Comparison of ENCODE assay signal across 9 mouse cellular contexts in the genomic region with DNA sequence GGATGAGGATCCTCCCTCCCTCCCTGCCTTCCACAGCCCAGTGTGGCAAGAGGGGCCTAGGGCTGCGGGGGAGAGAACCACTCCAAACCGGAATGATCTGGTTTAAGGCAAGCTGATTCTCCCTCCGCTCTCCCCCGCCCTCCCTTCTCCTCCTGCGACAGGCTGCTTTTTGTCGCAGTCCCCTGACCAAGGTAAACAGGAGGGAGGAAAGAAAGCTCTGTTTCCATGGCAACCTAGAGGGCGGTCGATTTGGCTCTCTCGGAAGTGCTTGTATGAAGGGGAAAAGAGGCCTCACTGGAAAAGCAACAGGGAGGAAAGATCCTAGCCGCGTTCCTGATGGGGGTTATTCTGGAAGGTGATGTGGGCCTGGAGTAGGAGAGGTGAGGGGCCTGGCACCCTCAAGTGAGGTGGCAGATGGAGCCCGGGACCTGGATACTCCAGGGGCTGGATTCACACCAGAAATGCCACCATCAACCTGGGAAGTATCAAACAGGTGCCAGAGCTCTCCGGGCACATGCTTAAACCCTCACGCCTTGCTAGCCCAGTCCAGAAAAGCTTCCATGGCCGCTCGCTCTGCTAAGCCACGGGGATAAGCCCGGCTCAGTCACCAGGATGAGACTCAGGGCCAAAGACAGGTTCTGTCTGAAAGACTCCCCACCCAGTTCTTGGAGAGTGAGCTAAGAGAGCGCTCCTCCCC. TPM values are rescaled to one million over a fixed set of nuclear protein-coding genes. Genes with fewer than 3 reads are reported as not detected.
DNase-seq lines count a peak whose midpoint lies in the region; ATAC-seq lines count a peak whose summit lies in the region.
"Had no signal": no experiment of that assay in that cellular context is flagged by ENCODE, and none has a peak within 500 bp of the region (broad histone marks: within the 10 kb centered on the region; RNA-seq: fewer than 3 reads in every experiment).

No protein-coding gene starts in this region.

- H3K4me1 ChIP-seq in embryonic facial prominence, embryonic 13.5 days, result peaks cover 32% of the 10 kb centered on the region
- peaks cover 35% of the 10 kb centered on the region for H3K4me1 ChIP-seq in liver, embryonic 11.5 days (replicated peaks; ENCODE audit: control insufficient read depth, insufficient read depth, low read length)
- H3K4me1 ChIP-seq in neural tube, embryonic 14.5 days (ENCODE audit: control insufficient read depth, insufficient read depth, low read length), result peaks cover 17% of the 10 kb centered on the region

- WGBS in embryonic facial prominence, embryonic 13.5 days, result 14% methylated on average over 19 of the region's 19 CpGs
- WGBS in liver, embryonic 11.5 days, result 33% methylated on average over 19 of the region's 19 CpGs
- WGBS in neural tube, embryonic 14.5 days, result 13% methylated on average over 19 of the region's 19 CpGs

- H3K9ac ChIP-seq in embryonic facial prominence, embryonic 13.5 days, result peak overlapping the region; percentile 75
- peak overlapping the region; percentile 72 for H3K9ac ChIP-seq in liver, embryonic 11.5 days (ENCODE audit: low read depth, low read length)
- H3K9ac ChIP-seq in neural tube, embryonic 14.5 days (replicated peaks; ENCODE audit: low read depth, low read length), result peak overlapping the region; percentile 37

- H3K4me3 ChIP-seq in embryonic facial prominence, embryonic 13.5 days, result peak overlapping the region; percentile 11
- H3K4me3 ChIP-seq in liver, embryonic 11.5 days (ENCODE audit: low read depth, low read length), result no peak overlapping the region
- H3K4me3 ChIP-seq in neural tube, embryonic 14.5 days (ENCODE audit: low read depth, low read length), result no peak overlapping the region
- H3K4me3 ChIP-seq: heart, adult 2 months had no signal

- DNase-seq in CD4-positive, CD25-positive, alpha-beta regulatory T cell, adult 2 months (ENCODE audit: low read depth, low spot score), result peak; percentile 14
- peak; percentile 38 for DNase-seq in heart, postnatal 25 days (ENCODE audit: low spot score)
- DNase-seq in kidney, postnatal 36 days, result peak; percentile 42 to 47
- peak; percentile 80 for DNase-seq in liver, embryonic 11.5 days (ENCODE audit: low spot score)

- peak overlapping the region; percentile 97 for H3K27ac ChIP-seq in embryonic facial prominence, embryonic 13.5 days
- peak overlapping the region; percentile 86 for H3K27ac ChIP-seq in liver, embryonic 11.5 days (ENCODE audit: low read depth, low read length)
- peak overlapping the region; percentile 95 for H3K27ac ChIP-seq in neural tube, embryonic 14.5 days (ENCODE audit: low read depth, low read length)
- H3K27ac ChIP-seq: heart, adult 2 months had no signal

- H3K4me2 ChIP-seq in embryonic facial prominence, embryonic 13.5 days, result peak overlapping the region; percentile 64
- H3K4me2 ChIP-seq in liver, embryonic 11.5 days, result peak overlapping the region; percentile 82
- H3K4me2 ChIP-seq in neural tube, embryonic 14.5 days (ENCODE audit: low read depth, low read length), result peak overlapping the region; percentile 32; the same call in 1 of the 2 replicates

- no peaks in the 10 kb centered on the region for H3K9me3 ChIP-seq in embryonic facial prominence, embryonic 13.5 days
- H3K9me3 ChIP-seq in liver, embryonic 11.5 days (ENCODE audit: control insufficient read depth, low read length), result no peaks in the 10 kb centered on the region
- no peaks in the 10 kb centered on the region for H3K9me3 ChIP-seq in neural tube, embryonic 14.5 days (ENCODE audit: control insufficient read depth, low read length)

- intact Hi-C loops in heart, postnatal 25 days (cut with DNase I), result loop anchor here (1.0 kb wide), 1 partner anchor 58 kb away; no protein-coding TSS in a partner anchor

- no peak for ATAC-seq in CD4-positive, CD25-positive, alpha-beta regulatory T cell, adult 4 months
- ATAC-seq in embryonic facial prominence, embryonic 13.5 days (ENCODE audit: insufficient number of reproducible peaks, insufficient read depth, low FRiP score, low TSS enrichment, low read depth), result peak; percentile 81
- ATAC-seq in liver, embryonic 11.5 days (replicated peaks; ENCODE audit: low FRiP score), result peak; percentile 72
- peak; percentile 93 for ATAC-seq in neural tube, embryonic 14.5 days (ENCODE audit: low read depth)
- ATAC-seq in inflammation-experienced regulatory T-cells, adult 6 months, result no peak

- 0 out of 2 replicates have a peak, but pooled peaks cover 2% of the 10 kb centered on the region for H3K36me3 ChIP-seq in embryonic facial prominence, embryonic 13.5 days
- no peaks in the 10 kb centered on the region for H3K36me3 ChIP-seq in liver, embryonic 11.5 days (ENCODE audit: control insufficient read depth, insufficient read depth, low read length)
- no peaks in the 10 kb centered on the region for H3K36me3 ChIP-seq in neural tube, embryonic 14.5 days (ENCODE audit: control insufficient read depth, insufficient read depth, low read length)

- no peaks in the 10 kb centered on the region for H3K27me3 ChIP-seq in embryonic facial prominence, embryonic 13.5 days
- no peaks in the 10 kb centered on the region; the same call in 1 of the 2 replicates for H3K27me3 ChIP-seq in liver, embryonic 11.5 days (replicated peaks; ENCODE audit: control insufficient read depth, insufficient read depth, low read length)
- H3K27me3 ChIP-seq in neural tube, embryonic 14.5 days (ENCODE audit: control insufficient read depth, insufficient read depth, low read length), result no peaks in the 10 kb centered on the region

RNA-seq across cellular contexts. Expression of gene Tmem209, which starts 48.7 kb away (rescaled TPM):
- 10 to 100 TPM; 59.9 to 60.8 TPM for polyA plus RNA-seq in CD4-positive, CD25-positive, alpha-beta regulatory T cell, adult 4 months (2017; shearing (Covaris generic))
- 30.4 and 35.4 TPM in 2 replicates for polyA plus RNA-seq in embryonic facial prominence, embryonic 13.5 days (2015; fragmentation: Nextera tagmentation; extraction: Ambion mirVana)
- 1 to 10 TPM; 7.5 TPM for total RNA-seq in heart, postnatal 25 days (2021)
- polyA plus RNA-seq in liver, embryonic 11.5 days (2014; fragmentation: Nextera tagmentation; extraction: Ambion mirVana), result 44.2 and 49.2 TPM in 2 replicates
- 28.9 and 30.9 TPM in 2 replicates for polyA plus RNA-seq in neural tube, embryonic 14.5 days (2014; fragmentation: Nextera tagmentation; extraction: Ambion mirVana)
- 10 to 100 TPM; 56.2 to 68.8 (median 61.0) TPM for polyA plus RNA-seq in inflammation-experienced regulatory T-cells, adult 6 months (2017; shearing (Covaris generic))

RNA-seq across cellular contexts. Expression of gene Ssmem1, which starts 48.8 kb away (rescaled TPM):
- polyA plus RNA-seq in CD4-positive, CD25-positive, alpha-beta regulatory T cell, adult 4 months (2017; shearing (Covaris generic)), result not detected
- 0.23 TPM in 1 of 2 replicates, not detected in the other for polyA plus RNA-seq in embryonic facial prominence, embryonic 13.5 days (2015; fragmentation: Nextera tagmentation; extraction: Ambion mirVana)
- under 1 TPM in 1 of 2 experiments, not detected in 1; 0.25 TPM for total RNA-seq in heart, postnatal 25 days (2021)
- 0.18 TPM in 1 of 2 replicates, not detected in the other for polyA plus RNA-seq in liver, embryonic 11.5 days (2014; fragmentation: Nextera tagmentation; extraction: Ambion mirVana)
- 0.35 TPM in 1 of 2 replicates, not detected in the other for polyA plus RNA-seq in neural tube, embryonic 14.5 days (2014; fragmentation: Nextera tagmentation; extraction: Ambion mirVana)
- polyA plus RNA-seq in inflammation-experienced regulatory T-cells, adult 6 months (2017; shearing (Covaris generic)), result not detected
- total RNA-seq: heart, adult 2 months had no signal

RNA-seq across cellular contexts. Expression of gene Klhdc10, which starts 59.2 kb away (rescaled TPM):
- polyA plus RNA-seq in CD4-positive, CD25-positive, alpha-beta regulatory T cell, adult 4 months (2017; shearing (Covaris generic)), result 1 to 10 TPM; 2.4 to 3.4 TPM
- polyA plus RNA-seq in embryonic facial prominence, embryonic 13.5 days (2015; fragmentation: Nextera tagmentation; extraction: Ambion mirVana), result 22.3 and 26.3 TPM in 2 replicates
- 10 to 100 TPM; 57.3 to 60.3 TPM for total RNA-seq in heart, postnatal 25 days (2021)
- 19.2 and 20.8 TPM in 2 replicates for polyA plus RNA-seq in liver, embryonic 11.5 days (2014; fragmentation: Nextera tagmentation; extraction: Ambion mirVana)
- 47.5 and 49.7 TPM in 2 replicates for polyA plus RNA-seq in neural tube, embryonic 14.5 days (2014; fragmentation: Nextera tagmentation; extraction: Ambion mirVana)
- polyA plus RNA-seq in inflammation-experienced regulatory T-cells, adult 6 months (2017; shearing (Covaris generic)), result 1 to 10 TPM in 2 of 3 experiments, under 1 TPM in 1; 0.94 to 3.8 (median 2.2) TPM

Comparison
In these comparisons a context has a peak if more than half of its experiments do, and no peak if none do; other contexts are left out.
1. DNase-seq: peak in every context shown above with its lines; median percentile 80 in liver, embryonic 11.5 days; 44 in kidney, postnatal 36 days; 38 in heart, postnatal 25 days; 14 in CD4-positive, CD25-positive, alpha-beta regulatory T cell, adult 2 months.
2. ATAC-seq: peak in embryonic facial prominence, embryonic 13.5 days (single experiment), liver, embryonic 11.5 days (single experiment) and neural tube, embryonic 14.5 days (single experiment); none in CD4-positive, CD25-positive, alpha-beta regulatory T cell, adult 4 months (single experiment) and inflammation-experienced regulatory T-cells, adult 6 months (single experiment).
3. H3K4me2 ChIP-seq: peak in every context shown above with its lines; median percentile 82 in liver, embryonic 11.5 days; 64 in embryonic facial prominence, embryonic 13.5 days; 32 in neural tube, embryonic 14.5 days.
4. Peak in every context shown above with its lines, with median percentiles within 50 percentile points of each other: H3K27ac ChIP-seq and H3K9ac ChIP-seq.